Mouse (Mus musculus): ENCODE measurements around the gene Ctbp2. TPM values are rescaled to one million over a fixed set of nuclear protein-coding genes. Genes with fewer than 3 reads are reported as not detected.

Gene Ctbp2
- polyA plus RNA-seq, 1 experiment from 2014 or later, result 60.2 TPM

DNA sequence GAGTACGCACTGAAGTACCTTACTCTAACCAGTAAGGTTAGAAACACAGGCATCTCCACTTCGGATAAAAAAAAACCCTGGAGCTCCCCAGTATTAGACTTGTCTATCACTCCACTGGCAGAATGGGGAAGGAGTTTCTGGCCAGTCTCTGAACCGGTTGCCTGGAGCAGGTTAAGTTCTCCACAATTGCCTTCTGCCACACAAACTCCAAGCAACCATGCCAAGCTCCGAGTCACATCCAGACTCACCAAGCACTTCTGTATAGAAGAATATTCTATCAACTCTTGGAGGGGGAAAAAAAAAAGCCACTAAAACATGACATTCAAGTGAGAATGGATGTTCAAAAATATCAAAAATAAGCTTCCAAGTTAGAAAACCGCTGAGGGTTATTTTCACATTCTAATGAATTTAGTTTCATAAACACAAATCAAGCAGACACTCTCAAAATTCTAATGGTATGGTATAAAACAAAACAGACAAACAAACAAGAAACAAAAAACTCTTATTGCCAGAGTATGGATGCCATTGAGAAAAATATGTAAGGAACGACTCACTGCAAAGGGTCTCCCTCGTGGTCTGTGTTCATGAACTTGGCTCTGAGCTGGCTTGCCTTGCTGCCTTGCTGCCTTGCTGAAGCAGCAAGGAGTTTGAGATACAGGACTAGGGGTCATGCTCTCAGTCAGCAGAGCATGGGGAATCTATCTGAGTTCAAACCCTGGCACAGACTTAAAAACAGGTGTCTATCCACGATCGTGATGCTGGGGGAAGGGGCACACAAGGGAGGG, 29.3 kb downstream of the Ctbp2 start:
- 86% methylated on average over 9 of the region's 9 CpGs for WGBS
- no peak overlapping the region for H3K27ac ChIP-seq
- peaks cover 16% of the 10 kb centered on the region for H3K4me1 ChIP-seq
- H3K36me3 ChIP-seq (replicated peaks), result no peaks in the 10 kb centered on the region
- no peak overlapping the region for H3K9ac ChIP-seq
- no peak overlapping the region for H3K4me2 ChIP-seq
- ATAC-seq (replicated peaks), result no peak
- H3K4me3 ChIP-seq, result no peak overlapping the region
- no peaks in the 10 kb centered on the region for H3K27me3 ChIP-seq (replicated peaks)
- H3K9me3 ChIP-seq, result no peaks in the 10 kb centered on the region

DNA sequence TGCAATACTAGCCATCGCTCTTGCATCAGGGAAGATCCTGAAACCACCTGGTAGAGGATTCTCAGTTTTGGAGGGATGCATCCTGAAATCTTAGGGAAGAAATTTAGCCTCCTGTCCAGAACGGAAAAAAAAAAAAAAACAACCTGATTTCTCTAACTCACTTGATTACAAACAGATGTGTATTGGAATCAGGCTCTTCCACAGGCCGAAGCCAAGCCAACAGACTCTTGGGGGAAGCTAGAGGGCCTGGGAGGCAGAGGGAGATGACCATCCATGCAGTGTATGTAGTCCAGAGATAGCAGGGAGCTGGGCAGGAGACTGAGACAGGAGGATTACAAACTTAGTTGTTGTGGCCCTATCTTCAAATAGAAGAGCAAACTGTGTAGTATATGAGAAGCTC, 30.0 kb downstream of the Ctbp2 start:
- no peaks in the 10 kb centered on the region for H3K36me3 ChIP-seq (replicated peaks)
- H3K4me1 ChIP-seq, result peaks cover 21% of the 10 kb centered on the region
- no peak overlapping the region for H3K27ac ChIP-seq
- H3K9me3 ChIP-seq, result no peaks in the 10 kb centered on the region
- 87% methylated on average over 3 of the region's 3 CpGs for WGBS
- ATAC-seq (replicated peaks), result no peak
- no peak overlapping the region for H3K4me2 ChIP-seq
- no peaks in the 10 kb centered on the region for H3K27me3 ChIP-seq (replicated peaks)
- no peak overlapping the region for H3K9ac ChIP-seq
- H3K4me3 ChIP-seq, result no peak overlapping the region

DNA sequence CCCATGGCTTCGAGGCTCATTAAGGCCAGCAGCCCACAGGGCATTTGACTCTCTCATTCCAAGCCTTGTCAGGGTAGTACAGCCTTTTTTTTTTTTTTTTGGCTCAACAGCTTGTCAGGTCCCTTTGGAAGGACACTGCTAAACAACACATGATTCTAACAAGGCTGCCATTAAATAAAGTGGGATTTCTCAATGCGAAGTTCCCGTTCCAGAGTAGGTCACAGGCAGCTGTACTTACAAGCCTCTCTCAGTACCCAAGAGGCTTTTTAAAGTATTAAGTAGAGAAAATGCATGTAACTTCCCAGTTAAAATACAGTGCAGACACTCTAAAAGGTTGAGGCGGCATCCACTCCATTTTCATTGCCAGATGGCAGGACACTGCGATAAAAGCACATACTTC, 30.4 kb downstream of the Ctbp2 start:
- Histone ChIP-seq H3K27ac (no peak overlapping the region), H3K36me3 (replicated peaks) (no peaks in the 10 kb centered on the region), H3K9ac (no peak overlapping the region), H3K4me2 (no peak overlapping the region), H3K27me3 (replicated peaks) (no peaks in the 10 kb centered on the region), H3K9me3 (no peaks in the 10 kb centered on the region), H3K4me3 (no peak overlapping the region), H3K4me1 (peaks cover 26% of the 10 kb centered on the region)
- WGBS, result 85% methylated on average over 5 of the region's 5 CpGs
- ATAC-seq (replicated peaks), result no peak

DNA sequence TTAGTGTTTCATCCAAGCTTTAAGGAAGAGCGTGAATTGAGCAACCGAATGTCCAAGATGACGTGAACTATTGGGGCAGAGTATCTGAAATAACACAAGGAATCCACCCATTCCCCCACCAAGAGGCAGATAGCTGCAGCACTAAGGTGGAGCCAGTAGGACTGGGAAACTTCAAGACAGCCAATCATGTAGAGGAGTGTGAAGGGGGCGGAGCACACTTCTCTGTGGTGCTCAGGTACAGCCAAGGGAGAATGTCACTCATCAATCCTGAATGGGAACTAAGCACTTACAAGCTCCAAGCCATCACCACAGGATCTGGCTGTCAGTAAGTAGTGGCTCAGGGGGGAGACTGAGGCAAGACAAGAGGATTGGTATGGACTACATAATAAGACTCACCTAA, 33.5 kb downstream of the Ctbp2 start:
- WGBS, result 91% methylated on average over 4 of the region's 4 CpGs
- ATAC-seq (replicated peaks), result no peak
- Histone ChIP-seq H3K9me3 (no peaks in the 10 kb centered on the region), H3K36me3 (replicated peaks) (no peaks in the 10 kb centered on the region), H3K4me3 (no peak overlapping the region), H3K27ac (no peak overlapping the region), H3K9ac (no peak overlapping the region), H3K4me2 (no peak overlapping the region), H3K4me1 (peaks cover 31% of the 10 kb centered on the region), H3K27me3 (replicated peaks) (no peaks in the 10 kb centered on the region)

DNA sequence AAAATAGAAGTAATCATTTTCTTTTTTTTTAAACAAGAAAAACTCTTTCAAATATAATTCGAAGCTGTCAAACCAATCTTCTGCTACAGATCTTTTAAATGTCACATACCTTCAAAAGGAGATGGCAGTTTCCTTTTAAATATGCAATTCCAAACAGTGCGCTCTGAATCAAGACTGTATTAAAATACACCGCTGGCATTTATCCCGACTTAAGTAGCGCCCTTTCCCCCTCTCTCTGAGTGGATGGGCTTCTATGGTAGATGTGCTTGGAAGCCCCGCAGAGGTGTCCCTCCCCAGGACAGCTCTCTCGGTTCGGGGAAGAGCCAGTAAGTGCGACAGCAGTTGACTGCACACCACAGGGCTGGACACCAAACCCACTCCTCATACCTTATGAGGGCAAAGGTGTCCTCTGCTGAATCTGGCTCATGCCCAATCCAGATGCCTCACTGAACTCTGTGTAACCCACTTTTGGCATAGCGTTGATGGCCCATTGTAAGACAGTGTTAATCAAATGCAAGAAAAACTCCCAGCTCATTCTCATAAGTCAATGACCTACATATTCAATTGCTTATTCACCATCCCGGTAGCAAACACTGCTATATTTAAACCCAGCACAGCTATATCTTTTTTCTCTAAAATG, 34.4 kb downstream of the Ctbp2 start:
- peaks cover 31% of the 10 kb centered on the region for H3K4me1 ChIP-seq
- H3K27me3 ChIP-seq (replicated peaks), result no peaks in the 10 kb centered on the region
- H3K4me2 ChIP-seq, result no peak overlapping the region
- 50% methylated on average over 11 of the region's 11 CpGs for WGBS
- no peak; the same call in 1 of the 2 replicates for ATAC-seq (replicated peaks)
- H3K4me3 ChIP-seq, result no peak overlapping the region
- no peaks in the 10 kb centered on the region for H3K9me3 ChIP-seq
- no peaks in the 10 kb centered on the region for H3K36me3 ChIP-seq (replicated peaks)
- H3K27ac ChIP-seq, result peak overlapping the region; percentile 28; the same call in 1 of the 2 replicates
- no peak overlapping the region for H3K9ac ChIP-seq

DNA sequence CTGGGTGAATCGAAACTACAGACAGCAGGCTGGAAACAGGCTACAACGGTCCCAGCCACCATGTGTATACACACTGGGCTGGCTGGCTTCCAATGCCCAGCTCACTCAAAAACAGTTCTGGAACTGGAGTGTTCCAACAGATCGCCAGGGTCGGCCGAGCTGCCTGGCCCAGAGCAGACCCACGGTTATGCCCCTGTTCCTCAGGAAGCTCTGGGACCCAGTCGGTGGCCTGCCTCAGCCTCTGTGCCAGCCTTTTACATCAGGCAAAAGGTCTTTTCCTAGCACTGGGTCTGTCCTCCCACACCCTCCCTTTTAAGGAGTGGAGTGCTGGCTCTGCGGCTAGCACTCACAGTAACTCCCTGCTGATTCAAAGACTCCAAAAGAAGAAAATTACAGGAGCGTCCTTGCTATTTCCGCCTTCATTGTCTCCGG, 35.3 kb downstream of the Ctbp2 start:
- peaks cover 31% of the 10 kb centered on the region for H3K4me1 ChIP-seq
- ATAC-seq (replicated peaks), result peak; percentile 46; the same call in 1 of the 2 replicates
- WGBS, result 38% methylated on average over 11 of the region's 11 CpGs

DNA sequence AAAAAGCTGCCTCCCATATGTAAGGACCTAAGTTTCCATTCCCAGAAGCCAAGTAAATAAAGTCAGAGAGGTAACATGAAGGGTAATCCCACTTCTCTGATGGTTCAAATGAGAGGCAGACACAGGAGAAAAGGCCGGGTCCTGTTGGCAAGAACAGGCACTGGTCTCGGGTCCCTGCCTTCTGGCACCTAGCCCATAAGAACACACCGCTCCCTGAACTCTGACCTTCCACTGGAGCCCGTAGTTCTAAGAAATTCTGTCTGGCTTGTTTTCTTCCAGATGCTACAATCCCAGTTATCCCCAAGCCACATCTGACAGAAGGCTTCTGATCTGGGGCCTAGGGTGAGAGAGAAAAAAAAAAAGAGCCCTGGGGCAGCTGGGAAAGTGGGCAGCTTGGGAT, 35.7 kb downstream of the Ctbp2 start:
- no peak overlapping the region for H3K4me3 ChIP-seq
- no peak overlapping the region for H3K9ac ChIP-seq
- H3K36me3 ChIP-seq (replicated peaks), result no peaks in the 10 kb centered on the region
- no peaks in the 10 kb centered on the region for H3K27me3 ChIP-seq (replicated peaks)
- peak overlapping the region; percentile 51 for H3K27ac ChIP-seq
- 72% methylated on average over 4 of the region's 4 CpGs for WGBS
- ATAC-seq (replicated peaks), result no peak
- H3K4me1 ChIP-seq, result peaks cover 31% of the 10 kb centered on the region
- peak overlapping the region; percentile 27; the same call in 1 of the 2 replicates for H3K4me2 ChIP-seq
- H3K9me3 ChIP-seq, result no peaks in the 10 kb centered on the region

More for the DNA sequence above, 35.3 kb downstream of the Ctbp2 start:
- H3K4me3 ChIP-seq, result no peak overlapping the region
- H3K9me3 ChIP-seq, result no peaks in the 10 kb centered on the region
- peak overlapping the region; percentile 51 for H3K27ac ChIP-seq
- H3K36me3 ChIP-seq (replicated peaks), result no peaks in the 10 kb centered on the region
- H3K4me2 ChIP-seq, result peak overlapping the region; percentile 27; the same call in 1 of the 2 replicates
- no peak overlapping the region for H3K9ac ChIP-seq
- H3K27me3 ChIP-seq (replicated peaks), result no peaks in the 10 kb centered on the region

DNA sequence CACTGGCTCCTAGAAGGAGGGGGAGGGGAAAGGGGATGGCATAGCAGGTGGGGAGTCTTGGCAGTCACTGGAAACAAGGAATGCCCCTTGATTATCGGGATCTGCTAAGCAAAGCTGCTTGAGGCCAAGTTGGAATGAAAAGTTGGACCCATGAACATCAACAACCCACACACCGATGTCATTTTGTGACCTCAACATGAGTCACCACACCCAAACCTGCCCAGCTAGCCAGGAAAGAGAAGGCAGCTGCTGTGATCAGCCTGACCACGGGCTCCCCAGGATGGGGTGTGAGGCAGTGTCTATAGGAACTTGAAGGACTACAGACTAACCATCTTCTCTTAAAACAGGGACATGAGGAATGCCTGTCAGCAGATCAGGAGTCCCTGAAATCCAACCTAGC, 38.7 kb downstream of the Ctbp2 start:
- Histone ChIP-seq H3K27me3 (replicated peaks) (no peaks in the 10 kb centered on the region), H3K9ac (no peak overlapping the region), H3K4me2 (no peak overlapping the region), H3K36me3 (replicated peaks) (no peaks in the 10 kb centered on the region), H3K27ac (no peak overlapping the region), H3K9me3 (no peaks in the 10 kb centered on the region), H3K4me1 (peaks cover 43% of the 10 kb centered on the region), H3K4me3 (no peak overlapping the region)
- 92% methylated on average over 3 of the region's 3 CpGs for WGBS
- ATAC-seq (replicated peaks), result no peak

DNA sequence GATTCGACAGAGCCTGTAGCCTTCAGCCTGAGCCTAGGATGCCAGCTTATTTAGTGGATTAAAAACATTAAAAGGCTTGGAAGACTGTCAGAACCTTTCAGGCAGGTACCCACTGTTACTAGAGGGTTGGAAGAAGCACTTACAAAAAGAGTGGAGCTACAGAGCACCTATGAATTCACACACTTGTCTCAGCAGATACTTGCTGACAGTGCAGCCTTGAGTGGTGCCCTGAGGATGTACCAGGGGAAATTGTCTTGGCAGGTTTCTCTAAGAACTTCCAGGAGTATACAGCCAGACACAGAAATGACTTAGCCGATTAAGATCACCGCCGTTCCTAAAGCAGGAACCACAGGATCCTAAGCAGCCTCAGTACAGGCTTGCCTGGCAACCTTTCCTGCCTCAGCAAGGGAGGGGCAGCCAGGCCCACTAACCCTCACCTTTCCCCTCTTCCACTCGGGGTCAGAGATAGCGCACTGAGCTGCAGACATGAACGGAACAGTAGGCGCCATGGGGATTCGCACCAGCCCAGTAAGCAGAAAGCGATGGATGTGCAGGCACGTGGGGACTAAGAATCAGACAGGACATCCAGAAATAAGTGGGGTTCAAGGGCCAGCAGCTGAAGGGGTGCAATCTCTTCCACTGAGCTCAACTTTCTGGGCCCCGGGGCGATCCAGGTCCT, 40.1 kb downstream of the Ctbp2 start:
- Histone ChIP-seq H3K4me1 (peaks cover 32% of the 10 kb centered on the region), H3K9me3 (no peaks in the 10 kb centered on the region), H3K27ac (no peak overlapping the region), H3K9ac (no peak overlapping the region), H3K36me3 (replicated peaks) (no peaks in the 10 kb centered on the region), H3K4me2 (no peak overlapping the region), H3K27me3 (replicated peaks) (no peaks in the 10 kb centered on the region), H3K4me3 (no peak overlapping the region)
- WGBS, result 85% methylated on average over 13 of the region's 13 CpGs
- ATAC-seq (replicated peaks), result no peak

DNA sequence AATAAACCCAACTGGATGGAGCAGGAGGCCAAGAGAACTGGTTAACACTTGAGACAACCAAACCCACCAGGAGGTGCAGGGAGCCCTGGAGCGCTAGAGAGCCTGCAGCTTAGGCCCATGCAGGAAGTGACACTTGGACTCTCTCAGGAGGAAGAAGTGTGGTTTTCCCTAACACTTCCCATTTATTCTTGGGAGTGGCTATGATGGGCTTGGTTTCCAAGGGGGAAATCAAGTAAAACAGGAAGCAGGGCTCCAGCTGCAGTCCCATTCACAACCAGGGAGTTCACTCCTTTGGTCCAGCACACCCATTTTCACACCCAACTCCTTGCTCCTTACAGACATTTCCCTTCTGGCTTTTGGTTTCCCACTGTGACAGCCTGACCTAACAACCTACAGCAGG, 45.2 kb downstream of the Ctbp2 start:
- H3K9me3 ChIP-seq, result no peaks in the 10 kb centered on the region
- H3K36me3 ChIP-seq (replicated peaks), result no peaks in the 10 kb centered on the region
- H3K4me1 ChIP-seq, result peaks cover 31% of the 10 kb centered on the region
- no peak overlapping the region for H3K4me3 ChIP-seq
- H3K4me2 ChIP-seq, result no peak overlapping the region
- WGBS, result 94% methylated on average over 1 of the region's 1 CpGs
- H3K27me3 ChIP-seq (replicated peaks), result no peaks in the 10 kb centered on the region
- no peak overlapping the region for H3K9ac ChIP-seq
- H3K27ac ChIP-seq, result no peak overlapping the region
- no peak for ATAC-seq (replicated peaks)

DNA sequence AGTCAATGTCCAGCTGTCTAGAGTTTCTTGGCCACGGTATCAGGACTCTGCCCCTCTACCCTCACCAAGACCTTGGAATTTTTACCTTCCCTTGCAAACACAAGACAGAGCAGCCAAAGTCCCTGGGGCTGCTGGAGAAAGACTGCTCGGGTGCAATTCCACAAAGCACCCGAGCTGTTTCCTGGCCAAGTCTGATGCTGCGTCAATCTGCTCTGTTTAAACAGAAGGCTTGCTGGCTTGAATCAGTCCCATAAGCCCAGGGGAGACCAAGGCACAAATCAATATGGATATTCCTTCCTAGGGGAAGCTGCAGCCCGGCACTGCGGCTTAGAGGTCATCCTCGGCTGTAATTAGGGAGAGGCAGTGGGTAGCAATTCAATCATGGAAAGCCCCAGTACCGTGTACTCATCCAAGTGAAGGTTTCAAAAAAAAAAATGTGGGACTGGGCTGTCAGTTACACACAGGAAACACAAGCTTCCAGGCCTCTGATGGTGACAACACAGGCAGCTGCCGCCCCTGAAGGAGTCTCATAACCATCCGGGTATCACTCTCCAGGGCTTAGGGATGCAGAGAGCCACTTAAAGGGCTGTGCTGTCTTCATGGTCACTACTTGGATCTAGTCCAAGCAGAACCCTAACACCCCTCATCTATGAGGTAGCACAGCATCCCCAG, 49.6 kb downstream of the Ctbp2 start:
- Histone ChIP-seq H3K4me3 (no peak overlapping the region), H3K4me1 (peaks cover 52% of the 10 kb centered on the region), H3K9me3 (no peaks in the 10 kb centered on the region), H3K27me3 (replicated peaks) (no peaks in the 10 kb centered on the region), H3K4me2 (no peak overlapping the region), H3K27ac (peak overlapping the region; percentile 40), H3K9ac (no peak overlapping the region), H3K36me3 (replicated peaks) (no peaks in the 10 kb centered on the region)
- no peak; the same call in 1 of the 2 replicates for ATAC-seq (replicated peaks)
- WGBS, result 25% methylated on average over 10 of the region's 10 CpGs

DNA sequence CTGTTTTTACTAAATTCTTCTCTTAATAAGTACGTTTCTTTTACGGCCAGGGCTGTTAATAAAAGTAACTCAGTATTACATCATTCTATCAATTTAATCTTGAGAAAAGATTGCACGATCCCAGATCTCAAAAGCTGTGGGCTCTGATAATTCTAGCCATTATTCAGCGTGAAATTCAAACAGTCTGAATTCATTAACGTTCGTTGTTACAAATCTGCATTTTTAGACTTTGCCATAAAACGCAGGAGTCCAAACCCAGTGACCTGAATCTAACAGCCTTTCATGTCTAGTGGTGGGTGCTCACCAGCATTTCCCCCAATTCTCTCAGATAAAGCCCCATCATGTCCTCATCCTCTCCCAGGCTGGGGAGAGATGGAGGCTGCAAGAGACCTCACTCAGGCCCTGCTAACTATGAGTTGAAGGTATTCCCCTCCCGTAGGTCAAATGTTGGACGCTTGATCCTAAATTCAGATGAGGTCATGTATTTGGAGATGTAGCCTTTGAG, 51.0 kb downstream of the Ctbp2 start:
- H3K27me3 ChIP-seq (replicated peaks), result no peaks in the 10 kb centered on the region
- H3K4me3 ChIP-seq, result no peak overlapping the region
- peak overlapping the region; percentile 10; the same call in 1 of the 2 replicates for H3K27ac ChIP-seq
- no peak overlapping the region for H3K9ac ChIP-seq
- H3K4me2 ChIP-seq, result no peak overlapping the region
- peaks cover 55% of the 10 kb centered on the region for H3K4me1 ChIP-seq
- no peaks in the 10 kb centered on the region for H3K36me3 ChIP-seq (replicated peaks)
- WGBS, result 21% methylated on average over 9 of the region's 9 CpGs
- no peak for ATAC-seq (replicated peaks)
- H3K9me3 ChIP-seq, result no peaks in the 10 kb centered on the region
